Mouse (Mus musculus) adrenal gland, postnatal 10 days (tissue): Measurements from ENCODE around the gene Iqsec1. TPM values are rescaled to one million over a fixed set of nuclear protein-coding genes. Genes with fewer than 3 reads are reported as not detected.

Experiments
- DNase-seq: peaks from one replicate; pipeline ENCODE4 v3.0.0; 2021; ENCODE audit warnings: mixed read lengths
- long read RNA-seq, 2 experiments: library from polyadenylated mRNA; stranded (forward); transcript quantifications; one replicate each; pipeline ENCODE4 v2.0.0; 2021
- total RNA-seq, 2 experiments: library from RNA; stranded (reverse); gene quantifications; 2 replicates each; pipeline ENCODE4 v1.2.3; 2021

Gene Iqsec1
- 10 to 100 TPM; 82.0 to 90.7 TPM for total RNA-seq
- long read RNA-seq, experiment 1, transcript Iqsec1-208 (1 exons, 2,691 nt), result major isoform, 11 of 12 reads
- long read RNA-seq, experiment 1, partial matches to known transcripts, result 0 of 12 reads
- long read RNA-seq, experiment 1, other reads (novel, unspliced or antisense), result 1 of 12 reads
- long read RNA-seq, experiment 2, transcript Iqsec1-208 (1 exons, 2,691 nt), result major isoform, 7 of 10 reads
- long read RNA-seq, experiment 2, partial matches to known transcripts, result 1 of 10 reads
- long read RNA-seq, experiment 2, other reads (novel, unspliced or antisense), result 2 of 10 reads

DNA sequence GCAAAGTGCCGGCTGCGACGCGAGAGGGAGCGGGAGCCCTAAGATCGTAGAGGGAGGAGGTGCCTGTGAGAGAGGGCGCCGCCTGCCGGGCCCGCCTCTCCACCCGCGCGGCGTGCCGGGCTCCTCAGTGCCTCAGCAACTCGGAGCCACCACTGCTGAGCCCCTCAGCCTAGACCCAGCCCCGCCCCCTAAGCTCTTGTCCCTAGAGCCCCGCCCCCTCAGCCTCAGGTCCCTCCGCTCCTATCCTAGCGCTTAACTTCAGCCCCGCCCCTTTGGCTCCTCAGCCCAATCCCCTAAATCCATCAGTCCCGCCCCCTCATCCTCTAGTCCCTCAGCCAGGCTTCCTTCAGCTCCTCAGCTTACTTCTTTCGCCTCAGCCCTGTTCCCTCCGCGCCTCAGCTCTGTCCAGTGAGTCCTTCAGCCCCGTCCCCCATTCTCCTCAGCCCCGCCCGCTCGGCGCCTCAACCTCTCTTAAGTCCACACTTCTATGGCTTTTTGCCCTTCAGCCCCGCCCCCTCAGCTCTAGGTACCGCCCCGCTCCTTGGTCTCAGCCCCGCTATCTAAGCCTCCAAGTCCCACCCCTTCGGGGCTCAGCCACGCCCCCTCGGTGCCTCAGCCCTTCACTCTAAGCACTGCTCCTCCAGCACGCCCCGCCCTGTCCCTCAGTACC is at the start of gene Iqsec1:
TSS of gene Iqsec1 (minus strand) at position 38 of the 670 bp plus-strand sequence.
- peak; percentile 84 for DNase-seq

DNA sequence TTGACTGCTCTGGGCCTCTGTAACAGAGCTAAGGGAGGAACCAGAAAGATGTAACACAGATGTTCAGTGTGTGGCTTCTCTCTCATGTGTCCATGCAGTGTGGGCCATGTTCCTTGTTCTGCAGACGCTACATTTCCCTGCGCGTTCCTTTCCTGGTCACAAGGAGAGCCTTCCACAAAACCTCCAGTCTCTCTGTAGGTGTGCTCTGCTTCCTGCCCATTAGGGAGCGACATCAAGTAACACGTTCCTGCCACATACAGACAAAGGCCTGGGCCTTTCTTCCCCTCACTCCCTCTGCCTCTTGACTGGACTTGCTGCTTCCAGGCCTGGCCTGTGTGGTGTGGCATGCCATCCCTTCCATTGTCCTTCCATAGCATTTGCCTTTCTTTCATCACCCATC is 39.8 kb upstream of the Iqsec1 start:
- DNase-seq, result no peak

DNA sequence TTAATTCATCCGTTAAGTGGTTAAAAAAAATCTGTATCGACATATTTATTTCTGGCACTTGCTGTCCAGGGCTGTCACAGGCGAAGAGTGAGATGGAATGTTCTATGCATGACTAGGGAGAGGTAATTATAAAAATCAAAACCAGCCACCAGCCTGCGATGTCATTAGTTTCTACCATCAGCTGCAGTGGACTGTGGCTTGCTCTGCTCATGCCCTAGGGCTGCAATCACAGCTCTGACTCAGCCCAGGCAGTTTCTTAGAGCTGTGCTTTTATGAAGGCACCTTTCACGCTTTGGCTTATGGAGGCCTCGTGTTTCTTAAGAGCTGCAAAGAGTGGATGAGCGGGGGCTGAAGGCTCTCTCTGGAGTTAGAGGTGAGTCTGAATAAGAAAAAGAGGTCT is 32.3 kb upstream of the Iqsec1 start:
- DNase-seq, result no peak

DNA sequence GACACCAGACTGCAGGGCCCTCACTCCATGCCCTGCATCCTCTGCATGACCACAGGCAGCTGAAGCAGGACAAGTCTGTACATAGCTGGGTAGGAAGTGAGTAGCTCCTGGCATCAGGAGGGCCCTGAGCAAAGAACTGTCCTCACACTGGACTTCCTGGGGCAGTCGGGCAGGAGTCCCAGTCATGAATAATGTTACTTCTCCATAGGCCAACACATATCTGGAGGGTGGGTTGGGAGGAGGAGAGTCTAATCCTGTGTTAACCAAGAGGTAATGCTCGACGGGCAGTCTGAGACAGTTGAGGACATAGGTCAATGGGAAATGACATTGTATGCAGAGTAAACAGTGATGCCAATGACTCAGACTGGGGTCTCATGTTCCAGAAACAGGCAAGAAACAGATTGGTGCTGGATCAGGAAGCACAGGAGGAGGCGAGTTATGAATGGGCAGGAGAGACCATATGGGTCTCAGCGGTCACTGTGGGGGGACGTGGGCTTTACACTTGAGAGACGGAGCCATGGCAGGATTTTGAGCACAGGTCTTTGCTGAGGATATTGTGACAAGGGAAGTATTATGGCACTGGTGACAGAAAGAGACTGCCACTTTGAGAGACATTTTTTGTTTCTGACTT is 28.2 kb upstream of the Iqsec1 start:
- DNase-seq, result no peak

DNA sequence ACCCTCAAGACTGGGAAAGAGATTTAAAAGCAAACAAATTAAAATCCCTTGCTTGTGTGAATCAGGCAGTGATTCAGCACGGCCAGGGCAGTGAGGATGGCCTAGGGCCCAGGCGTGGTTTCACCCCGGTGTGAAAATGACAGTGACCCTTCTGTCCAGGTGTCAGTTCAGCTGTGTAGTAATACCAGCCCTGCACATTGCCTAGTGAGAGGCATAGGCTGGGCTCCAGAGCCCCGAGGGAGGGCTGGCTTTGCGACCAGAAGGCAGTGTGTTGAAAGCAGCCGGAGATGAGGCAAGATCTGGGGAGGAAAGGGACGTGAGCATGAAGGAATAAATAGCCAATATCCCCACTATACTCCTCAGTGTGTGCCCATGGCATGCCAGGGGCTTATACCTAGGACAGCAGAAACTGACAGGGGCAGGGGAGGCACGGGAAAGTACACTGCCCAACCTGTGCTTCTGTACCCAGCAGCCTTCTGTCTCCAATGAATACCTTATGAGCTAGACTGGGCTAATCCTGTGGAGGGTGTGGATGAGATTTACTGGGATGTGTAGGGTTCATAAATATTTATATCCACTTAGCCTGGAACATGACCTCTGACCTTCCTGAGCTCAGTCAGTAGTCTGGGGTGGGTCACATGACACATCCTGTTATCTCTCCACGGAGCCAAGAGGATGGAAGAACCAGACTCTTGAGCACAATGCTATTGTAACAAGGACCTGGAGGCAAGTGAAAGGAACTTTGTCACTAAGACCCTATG is 25.9 kb upstream of the Iqsec1 start:
- DNase-seq, result peak; percentile 46

DNA sequence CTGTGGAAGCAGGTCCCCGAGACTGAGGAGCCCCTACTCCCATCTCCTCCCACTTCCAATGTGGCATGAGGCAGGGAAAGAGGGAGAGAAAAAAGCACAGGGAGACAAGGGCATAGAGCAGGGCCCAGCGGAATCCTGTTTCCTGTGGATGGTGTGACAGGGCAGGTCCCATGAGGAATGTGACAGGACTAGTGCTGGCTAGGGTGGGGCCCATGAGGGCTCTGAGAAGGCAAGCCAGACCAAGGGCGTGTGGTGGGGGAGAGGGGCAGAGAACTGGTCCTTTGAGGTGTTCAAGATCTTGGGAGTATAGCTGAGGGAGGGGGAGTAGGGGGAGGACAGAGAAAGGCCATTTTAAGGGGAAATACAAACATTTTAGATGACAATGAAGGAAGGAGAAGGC is 24.0 kb upstream of the Iqsec1 start:
- DNase-seq, result no peak

DNA sequence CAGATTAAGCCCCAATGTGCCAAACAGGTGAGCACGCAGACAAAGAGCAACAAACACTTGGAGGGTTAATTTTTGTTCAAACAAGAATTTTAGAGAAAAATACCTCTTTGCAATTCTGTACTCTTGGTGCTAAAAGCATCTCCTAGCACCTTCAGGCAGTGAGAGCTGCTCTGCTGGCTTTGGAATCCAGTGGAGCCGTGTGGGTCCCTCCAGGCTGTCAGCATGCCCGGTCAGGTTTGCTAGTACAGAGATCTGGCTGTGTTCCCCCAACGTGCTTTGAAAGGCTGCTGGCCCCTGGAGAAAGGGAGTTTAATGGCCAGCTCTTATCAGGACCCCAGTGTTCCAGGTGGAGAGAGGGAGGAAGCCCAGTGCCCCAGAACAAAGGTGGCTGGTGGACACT is 23.1 kb upstream of the Iqsec1 start:
- no peak for DNase-seq

DNA sequence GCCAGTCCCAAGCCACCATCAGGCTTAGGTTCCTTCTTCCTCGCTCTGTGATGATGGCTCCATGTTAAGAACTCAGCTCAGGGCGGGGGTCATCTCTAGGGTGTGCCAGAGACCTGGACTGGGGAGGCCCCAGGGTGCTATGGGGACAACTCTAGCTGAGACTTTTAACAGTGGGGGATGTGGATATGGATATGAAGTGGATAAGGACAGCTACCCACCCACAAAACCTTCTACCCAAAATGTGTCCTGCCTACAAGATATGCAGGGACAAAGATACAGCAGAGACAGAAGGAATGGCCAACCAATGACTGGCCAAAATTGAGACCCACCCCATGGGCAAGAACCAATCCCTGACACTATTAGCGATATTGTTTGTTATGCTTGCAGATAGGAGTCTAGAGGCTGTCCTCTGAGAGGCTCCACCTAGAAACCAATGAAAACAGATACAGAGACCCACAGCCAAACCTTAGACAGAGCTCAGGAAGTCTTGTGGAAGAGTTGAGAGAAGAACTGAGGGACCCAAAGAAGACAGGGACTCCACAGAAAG is 19.9 kb upstream of the Iqsec1 start:
- DNase-seq, result no peak

DNA sequence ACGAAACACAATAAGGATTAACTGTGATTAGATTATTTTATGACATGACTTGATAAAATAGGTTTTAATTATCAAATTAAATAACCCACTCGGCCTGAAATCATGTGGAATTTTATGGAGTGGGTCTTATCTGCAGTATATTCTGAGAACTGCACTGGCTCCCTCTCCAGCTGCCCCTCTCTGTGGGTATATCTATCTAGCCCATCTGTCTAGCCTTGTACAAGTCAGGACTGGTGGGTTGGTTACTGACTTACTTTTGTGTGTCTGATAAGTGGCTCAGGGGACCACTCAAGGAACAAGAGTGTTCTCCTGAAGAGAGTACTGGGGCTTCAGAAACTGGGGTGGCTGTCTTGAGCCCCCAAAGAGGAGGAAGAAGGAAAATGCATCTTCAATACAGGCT is 18.7 kb upstream of the Iqsec1 start:
- no peak for DNase-seq

DNA sequence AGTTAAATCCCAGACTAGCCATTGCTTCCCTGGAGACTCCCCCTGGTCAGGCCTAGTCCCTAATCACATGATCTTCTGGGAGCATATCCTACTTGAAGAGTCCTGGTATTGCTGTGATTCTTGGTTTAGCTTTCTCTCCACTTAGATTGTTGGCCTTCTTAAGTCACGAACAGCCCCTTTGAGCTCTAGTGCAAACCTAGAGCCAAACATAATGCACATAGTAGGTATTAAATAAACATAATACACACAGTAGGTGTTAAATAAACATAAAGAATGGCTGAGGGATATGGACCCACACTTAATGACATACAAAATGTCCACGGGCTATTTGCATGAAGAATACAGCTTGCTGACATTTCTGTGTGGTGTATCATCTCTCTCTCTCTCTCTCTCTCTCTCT is 15.7 kb upstream of the Iqsec1 start:
- DNase-seq, result no peak

DNA sequence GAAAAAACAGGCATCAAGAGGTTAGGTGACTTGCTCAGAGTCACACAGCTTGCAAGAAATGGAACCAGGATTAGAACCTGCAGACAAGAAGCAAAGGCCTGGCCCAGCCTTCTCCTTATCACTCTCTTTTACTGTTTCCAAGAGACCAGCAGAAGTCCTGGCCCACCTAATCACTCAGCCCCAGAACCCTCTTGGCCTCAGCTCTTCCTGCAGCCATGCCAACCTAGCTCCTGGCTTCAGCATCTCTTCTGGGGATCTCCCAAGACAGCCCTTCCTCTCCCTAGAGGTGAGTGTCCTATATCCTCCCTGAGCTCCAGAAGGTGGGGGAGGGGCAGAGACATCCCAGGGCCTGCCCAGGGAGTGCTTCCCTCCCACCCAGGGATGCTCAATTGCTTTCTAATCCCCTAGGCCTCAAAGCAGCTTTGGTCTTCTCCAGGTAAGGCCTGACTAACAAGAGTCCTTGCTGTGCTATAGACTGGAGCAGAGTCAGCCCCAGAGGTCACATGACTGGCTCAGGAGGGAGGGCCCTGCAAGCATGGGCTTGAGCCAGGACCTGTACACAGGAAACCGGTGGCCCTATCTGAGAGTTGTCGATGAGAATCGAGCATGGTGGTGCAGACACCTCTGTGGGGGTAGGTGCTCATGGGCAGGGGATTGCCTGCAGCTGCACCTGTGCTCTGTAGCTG is 15.0 kb upstream of the Iqsec1 start:
- no peak for DNase-seq

DNA sequence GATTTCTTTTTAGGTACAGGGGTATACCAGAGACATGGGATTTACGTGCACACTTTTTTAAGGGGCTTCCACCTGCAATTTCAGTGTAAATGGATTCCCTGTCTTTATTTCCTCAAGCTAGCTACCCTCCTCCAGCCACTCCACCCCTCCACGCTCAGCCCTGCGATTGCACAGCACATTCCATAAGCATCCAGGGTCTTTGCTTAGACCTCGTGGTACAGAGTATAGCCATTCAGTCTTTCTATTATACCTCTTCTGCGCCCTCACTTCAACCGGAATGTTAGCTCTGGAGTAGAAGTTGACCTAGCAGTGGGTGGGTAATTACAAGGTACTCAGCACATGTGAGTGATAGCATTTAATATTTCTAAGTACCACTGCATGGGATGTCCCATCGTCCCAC is 13.1 kb upstream of the Iqsec1 start:
- DNase-seq, result no peak

DNA sequence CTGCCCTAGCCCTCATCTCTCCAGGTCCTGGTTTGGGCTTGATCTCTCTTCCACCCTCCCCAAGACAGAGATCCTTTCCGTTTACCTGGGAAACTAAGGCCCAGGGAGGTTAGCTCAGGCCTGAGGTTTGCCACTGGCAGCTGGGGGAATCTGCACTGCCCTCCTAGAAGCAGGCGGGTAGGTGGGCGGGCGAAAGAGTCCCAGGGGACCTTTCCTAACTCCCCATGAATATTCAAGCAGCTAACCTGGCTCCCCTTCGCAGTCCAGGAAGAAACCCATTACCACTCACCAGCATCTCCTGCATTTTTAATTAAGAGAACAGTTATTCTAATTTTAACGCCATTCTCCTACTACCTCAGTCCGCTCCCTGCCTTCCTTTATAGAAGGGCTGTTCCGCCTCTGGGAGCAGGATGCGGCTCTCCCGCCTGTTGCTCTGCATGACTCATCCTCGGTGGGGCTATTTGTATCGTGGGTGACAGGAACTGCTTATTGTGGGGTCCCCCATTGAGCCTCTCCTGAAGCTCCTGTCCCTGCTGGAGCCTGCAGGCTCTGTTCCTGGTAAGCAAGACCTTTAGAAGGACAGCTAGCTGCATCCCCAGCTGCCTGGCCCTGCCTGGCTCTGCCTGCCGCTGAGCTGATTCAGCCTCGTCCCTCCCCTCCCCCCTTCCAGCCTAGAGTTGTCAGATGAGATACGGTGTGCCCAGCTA is 12.5 kb upstream of the Iqsec1 start:
- peak; percentile 69 for DNase-seq

DNA sequence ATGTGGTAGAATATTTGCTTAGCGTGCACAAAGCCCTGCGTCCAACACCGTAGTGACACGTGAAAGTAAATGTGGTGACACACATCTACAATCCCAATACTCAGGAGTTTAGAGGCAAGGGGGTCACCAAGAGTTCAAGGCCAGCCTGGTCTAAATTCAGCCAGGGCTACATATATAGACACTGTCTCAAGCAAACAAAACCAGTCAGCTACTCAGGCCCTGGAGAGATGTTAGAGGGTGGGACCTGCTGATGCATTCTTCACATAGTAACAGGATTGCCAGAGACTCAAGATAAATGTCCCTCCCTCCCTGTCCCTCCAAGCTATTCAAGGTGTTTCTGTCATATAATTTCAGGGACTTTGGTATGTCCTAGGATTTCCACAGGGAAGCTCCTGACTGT is 10.7 kb upstream of the Iqsec1 start:
- no peak for DNase-seq

DNA sequence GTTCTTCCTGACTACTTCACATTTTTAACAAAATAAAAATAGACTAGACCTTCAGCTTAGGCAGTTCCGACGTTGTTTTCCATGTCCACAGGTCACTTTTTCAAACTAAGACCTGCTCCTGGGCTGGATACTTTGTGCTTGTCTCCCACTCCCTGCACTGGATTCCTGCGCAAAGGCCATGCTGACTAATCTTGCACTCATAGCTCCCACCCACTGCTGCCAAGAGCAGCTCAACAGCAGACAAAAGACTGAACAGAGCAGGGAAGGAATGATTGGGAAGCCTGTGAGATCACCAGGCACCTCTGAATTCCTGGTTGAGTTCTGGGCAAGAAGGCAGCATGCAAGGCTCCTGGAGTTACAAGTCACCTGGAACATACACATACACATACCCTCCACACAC is 8.5 kb upstream of the Iqsec1 start:
- peak; percentile 24 for DNase-seq

DNA sequence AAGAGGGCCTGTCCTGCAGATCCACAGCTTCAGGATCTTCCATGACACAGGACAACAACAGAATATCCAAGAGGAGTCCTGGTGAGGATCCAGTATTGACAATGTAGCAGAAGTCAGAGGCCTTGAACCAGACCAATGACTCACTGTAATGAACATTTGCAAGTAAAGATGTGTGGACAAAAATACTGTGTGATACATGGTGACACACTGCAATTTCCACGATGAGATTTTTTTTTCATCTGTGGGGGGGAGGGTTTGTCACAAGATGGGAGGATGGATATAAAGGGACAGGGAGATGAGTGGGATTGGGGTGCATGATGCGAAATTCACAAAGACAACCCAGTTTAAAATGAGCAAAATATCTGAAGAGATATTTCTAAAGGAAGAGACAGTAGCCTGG is 7.7 kb upstream of the Iqsec1 start:
- no peak for DNase-seq

DNA sequence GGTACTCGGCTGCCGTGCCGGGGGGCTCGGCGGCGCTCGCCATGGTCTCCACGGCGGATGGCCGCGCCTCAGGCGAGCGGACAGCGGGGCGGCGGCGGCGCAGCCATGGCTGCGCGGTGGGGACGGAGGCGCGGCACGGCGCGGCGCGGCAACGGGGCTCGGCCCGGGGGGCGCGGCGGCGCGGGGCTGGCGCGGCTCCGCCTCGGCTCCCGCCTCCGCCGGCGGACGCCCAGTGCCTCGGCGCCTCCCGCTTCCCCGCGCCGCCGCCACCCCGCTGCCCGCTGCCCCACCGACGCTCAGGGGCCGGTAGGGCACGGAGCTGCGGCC is 223 bp downstream of the Iqsec1 start:
- no peak for DNase-seq

DNA sequence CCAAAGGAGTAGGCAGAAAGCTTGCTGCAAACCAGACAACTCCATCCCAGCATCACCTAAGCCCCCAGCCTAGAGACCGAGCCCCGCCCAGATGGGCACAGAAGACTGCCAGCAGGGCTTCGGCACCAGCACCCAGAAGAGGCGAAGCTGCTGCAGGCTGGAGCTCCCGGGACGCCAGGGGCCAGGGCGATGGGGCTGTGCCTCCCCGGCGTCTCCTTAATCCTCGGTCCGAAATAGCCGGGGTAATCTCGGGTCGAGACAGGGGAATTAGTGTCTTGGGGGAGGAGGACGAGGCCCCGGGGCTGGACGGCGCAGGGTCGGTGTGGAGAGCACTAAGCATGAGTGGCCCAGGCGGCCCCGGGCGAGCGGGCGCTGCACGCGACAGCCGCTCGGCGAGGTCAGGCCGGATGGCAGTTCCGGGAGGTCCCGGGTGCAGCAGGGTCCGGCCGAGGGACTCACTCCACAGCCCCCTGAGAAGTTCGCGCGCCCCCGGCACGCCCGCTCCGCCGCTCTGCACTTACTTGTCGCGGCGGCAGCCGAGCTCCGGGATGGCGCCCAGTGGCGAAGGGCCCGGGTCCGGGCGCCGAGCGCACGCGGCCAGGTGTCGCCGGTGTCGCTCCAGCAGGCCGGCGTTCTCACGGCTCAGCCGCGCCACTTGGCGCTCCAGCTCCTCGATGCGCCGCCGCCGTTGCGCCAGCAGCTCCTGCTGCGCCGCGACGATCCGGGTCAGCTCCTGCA is 755 bp downstream of the Iqsec1 start:
- peak; percentile 47 for DNase-seq

DNA sequence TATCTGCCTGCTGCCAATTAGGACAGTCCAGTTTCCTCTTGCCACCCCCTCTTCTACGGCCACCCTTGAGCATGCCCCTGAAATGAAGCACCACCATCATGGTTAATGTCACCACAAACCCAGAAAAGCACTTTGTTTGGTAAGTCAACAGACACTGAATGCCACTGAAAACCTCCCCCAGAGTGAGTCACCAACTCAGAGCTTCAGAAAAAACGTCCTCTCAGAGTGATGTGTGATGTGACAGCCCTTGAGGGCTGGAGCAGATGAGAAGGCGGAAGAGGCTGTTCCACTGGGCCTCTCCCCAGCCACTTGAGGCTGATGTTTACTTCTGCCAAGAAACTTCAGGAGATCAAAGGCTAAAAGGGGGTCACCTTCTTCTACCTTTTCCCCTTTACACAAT is 4.4 kb downstream of the Iqsec1 start:
- DNase-seq, result peak; percentile 36

DNA sequence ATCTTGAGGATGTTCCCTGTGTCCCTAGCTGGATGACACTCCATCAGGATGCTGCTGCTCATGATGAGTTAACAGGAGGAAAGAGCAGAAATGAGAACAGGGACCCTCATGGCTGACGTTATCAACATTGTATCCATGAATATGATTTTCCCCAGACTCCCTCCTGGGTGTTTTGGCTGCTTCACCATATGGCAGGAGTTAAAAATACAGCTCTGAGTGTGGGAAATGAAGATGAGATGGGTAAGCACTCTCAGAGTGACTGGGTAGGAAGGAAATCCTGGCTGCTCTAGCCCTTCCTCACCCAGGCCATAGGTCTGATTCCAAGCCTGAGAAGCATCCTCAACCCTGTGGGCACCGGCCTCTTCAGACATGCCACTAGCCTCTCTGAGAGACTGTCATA is 14.2 kb downstream of the Iqsec1 start:
- no peak for DNase-seq

DNA sequence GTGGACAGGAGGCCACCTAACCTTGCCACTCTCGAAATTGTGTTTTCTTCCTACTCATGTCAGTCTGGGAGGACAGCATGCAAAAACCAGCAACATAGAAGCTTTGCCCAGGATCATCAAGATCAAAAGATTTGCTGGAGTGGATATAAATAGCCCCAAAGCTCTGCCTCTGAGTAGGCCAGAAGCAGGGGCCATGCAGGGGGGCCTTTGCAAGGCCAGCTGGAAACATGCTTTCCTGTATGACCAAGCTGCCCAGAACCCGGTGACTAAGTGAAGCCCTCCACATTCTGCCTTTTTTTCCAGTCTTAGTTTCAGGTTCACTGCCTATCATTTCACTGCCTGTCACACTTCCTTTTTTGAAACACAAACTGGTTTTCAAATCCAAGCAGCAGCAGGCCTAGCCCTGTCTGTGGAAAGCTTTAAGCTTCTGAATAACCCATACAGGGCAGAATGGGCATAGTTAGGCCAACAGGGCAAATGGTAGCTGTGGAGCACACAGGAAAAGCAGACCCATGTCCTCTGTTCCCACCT is 19.1 kb downstream of the Iqsec1 start:
- no peak for DNase-seq
